Mouse (Mus musculus) layer of hippocampus, adult 9-10 months (tissue): ENCODE results near the gene Gpr179.

Experiments
- DNase-seq: peaks from one replicate; pipeline ENCODE4 v3.0.0; 2022; ENCODE audit warnings: low spot score

Gene Gpr179

DNA sequence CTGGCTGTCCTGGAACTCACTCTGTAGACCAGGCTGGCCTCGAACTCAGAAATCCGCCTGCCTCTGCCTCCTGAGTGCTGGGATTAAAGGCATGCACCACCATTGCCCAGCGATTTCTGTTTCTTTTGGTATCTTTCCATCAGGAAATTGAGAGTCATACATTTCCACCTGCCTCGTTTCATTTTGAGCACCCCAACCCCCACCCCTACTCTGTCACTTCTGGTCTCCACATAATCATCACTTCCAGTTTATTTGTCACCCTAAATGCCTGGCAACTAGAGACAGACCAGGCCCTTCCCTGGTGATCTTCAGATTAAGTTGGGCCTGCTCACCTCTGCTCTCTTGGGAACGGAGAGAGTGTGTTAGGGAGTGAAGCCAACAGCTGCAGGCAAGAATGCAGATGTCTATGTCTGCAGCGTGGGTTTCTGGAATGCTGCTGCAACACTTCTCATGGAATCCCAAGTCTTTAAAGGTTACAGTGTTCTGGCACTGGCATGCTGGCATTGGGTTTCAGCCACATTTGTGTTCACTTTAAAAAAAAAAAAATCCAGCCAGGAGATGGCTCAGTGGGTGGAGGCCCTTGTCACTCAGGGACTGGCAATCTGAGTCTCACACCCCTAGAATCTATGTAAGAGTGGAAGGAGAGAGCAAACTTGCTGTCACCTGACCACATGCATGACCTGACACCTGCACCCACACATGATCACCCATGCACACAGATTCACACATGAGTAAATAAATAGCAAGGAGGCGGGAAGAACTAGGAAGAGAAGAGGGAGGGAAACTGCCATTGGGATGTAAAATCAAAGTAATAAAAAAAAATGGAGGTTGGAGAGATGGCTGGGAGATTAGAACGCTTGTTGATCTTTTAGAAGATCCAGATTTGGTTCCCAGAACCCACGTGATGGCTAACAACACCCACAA is 65.8 kb downstream of the Gpr179 start:
- no peak for DNase-seq

GRCm38 (mm10) chr11:97284854-97285253 is 67.0 kb downstream of the Gpr179 start:
- no peak for DNase-seq

DNA sequence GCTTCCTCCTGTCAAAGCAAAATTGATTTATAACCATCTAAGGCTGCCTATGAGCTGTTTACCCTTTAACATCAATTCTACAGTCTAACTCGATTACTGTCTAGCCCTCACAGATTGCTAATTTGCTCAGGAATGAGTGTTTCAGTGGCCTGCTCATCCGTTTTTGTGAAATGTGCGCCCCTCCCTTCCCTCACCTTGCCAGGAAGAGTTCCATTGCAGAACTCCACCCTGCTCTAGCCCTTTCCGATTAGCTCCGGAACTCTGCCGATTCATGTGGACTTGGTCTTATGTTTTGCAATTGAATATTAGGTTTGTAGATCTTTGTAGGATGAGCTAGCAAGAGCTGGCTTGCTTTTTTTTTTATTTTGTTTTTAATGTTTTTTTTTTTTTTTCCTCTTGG is 69.7 kb downstream of the Gpr179 start:
- DNase-seq, result no peak
